Mouse (Mus musculus): ENCODE measurements around the gene Ankrd1. TPM values are rescaled to one million over a fixed set of nuclear protein-coding genes. Genes with fewer than 3 reads are reported as not detected.

Ankrd1 gene
- polyA plus RNA-seq (2021; fragmentation: Nextera tagmentation) = not detected in 2 replicates
- long read RNA-seq, experiment 1 = 0 reads
- long read RNA-seq, experiment 2 = 0 reads

DNA sequence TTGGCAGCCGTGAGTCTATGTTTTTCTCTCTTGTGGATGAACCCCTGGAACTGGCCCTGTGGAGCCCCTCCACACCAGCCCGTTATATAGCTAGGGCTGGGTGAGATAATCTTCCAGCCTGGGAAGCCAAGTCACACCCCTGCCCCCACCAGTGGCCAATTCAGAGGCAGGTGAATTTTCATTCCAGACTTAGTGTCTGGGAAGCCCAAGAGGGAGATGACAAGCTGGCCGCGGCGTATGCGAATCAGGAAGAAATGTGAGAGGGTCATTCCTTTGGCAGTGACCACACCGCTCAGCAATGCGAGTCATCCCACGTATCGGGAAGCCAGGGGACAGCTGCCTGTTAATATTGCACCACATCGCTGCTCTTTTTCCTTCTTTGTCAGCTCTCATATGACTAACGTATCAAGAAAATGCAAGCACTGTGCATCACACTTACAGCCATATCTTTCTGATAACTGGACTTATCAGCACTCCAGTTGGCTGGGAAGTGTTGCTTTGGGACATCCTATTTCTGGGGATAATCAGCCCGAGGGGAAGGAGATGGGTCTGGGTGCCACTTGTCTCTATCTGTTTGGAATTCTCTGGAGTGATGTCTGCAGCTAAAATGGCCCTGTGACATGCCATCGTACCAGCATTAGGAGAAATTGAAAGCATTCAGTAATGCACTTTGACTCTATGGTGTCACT is at the start of gene Ankrd1:
Gene Ankrd1 (minus strand): TSS at position 317 of the 689 bp plus-strand sequence.

DNA sequence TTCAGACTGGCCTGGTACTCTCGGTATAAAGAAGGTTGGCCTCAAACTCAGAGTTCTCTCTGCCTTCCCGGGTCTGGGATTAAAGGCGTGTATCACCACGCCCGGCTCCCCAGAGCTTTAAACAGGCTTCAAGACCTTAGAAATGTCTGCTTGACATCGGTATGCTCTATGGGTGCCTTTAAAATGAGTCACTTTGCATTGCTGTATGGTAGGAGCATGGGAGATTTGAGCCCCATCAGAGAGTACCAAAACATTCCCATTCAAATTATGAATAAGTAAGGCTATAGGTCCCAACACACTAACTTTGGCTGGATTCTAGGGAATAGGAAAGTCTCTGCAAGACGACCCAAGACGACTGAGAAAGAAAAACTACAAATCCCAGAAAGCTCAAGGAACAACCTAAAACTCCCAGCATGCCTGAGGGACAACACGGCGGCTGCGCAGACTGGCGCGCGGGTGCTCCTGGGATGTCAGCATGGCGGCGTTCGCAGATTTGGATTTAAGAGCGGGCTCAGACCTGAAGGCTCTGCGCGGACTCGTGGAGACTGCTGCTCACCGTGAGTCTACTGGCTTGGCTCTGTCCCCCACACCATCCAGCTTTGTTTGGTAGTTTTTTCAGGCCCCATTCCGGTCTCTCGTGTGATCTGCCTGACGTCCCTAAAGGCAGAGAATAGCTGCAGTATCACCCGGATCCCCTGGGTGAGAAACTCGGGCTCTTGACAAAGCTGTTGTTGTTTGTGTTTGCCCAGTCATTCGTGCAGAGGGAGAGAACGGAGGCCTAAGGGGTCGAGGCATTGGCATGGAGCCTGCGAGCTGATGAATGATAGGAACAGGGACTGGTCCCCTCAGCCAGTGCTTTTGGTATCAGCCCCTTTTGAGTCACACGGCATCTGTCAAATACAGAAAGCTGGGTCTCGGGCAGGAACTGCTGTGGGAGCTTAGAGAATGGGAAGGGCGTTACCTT is 36.4 kb downstream of the Ankrd1 start, which contains the start of gene Rpp30:
Gene Rpp30 (plus strand): TSS at position 455 of the 964 bp plus-strand sequence.

Other genes starting within 250 kb of the Ankrd1 start
- gene Htr7, start 62.6 kb downstream of the Ankrd1 start, polyA plus RNA-seq (2021; fragmentation: Nextera tagmentation) = 2.6 and 3.1 TPM in 2 replicates
- gene Rpp30, start 36.4 kb downstream of the Ankrd1 start, polyA plus RNA-seq (2021; fragmentation: Nextera tagmentation) = 48.8 and 53.2 TPM in 2 replicates
- 11.9 and 12.9 TPM in 2 replicates for gene Pcgf5, start 228.2 kb upstream of the Ankrd1 start, polyA plus RNA-seq (2021; fragmentation: Nextera tagmentation)

All from layer of hippocampus, adult 6 months (tissue).